Mouse (Mus musculus) forebrain, postnatal 0 days (tissue): ENCODE measurements around the gene Sh2b2. TPM values are rescaled to one million over a fixed set of nuclear protein-coding genes. Genes with fewer than 3 reads are reported as not detected.
A peak's percentile ranks its signal among the peaks of the same experiment; 100 is the strongest.

Experiments
- ATAC-seq: fragments of 200-750 bp; cut with Nextera tagmentation; 2 replicates; pipeline ENCODE4 v1.8.0; 2017; ENCODE audit warnings: mild to moderate bottlenecking, moderate library complexity
- DNase-seq: peaks from one replicate; pipeline ENCODE4 v3.0.0-alpha.2; 2015
- H3K27ac ChIP-seq: fragments of 300-500 bp; sonication (generic); 2 replicates; pipeline ENCODE4 v1.5.1; 2014; ENCODE audit warnings: low read depth, mild to moderate bottlenecking, antibody characterized with exemption, low read length, moderate library complexity, mixed read lengths
- H3K27me3 ChIP-seq: fragments of 300-500 bp; sonication (generic); 2 replicates; pipeline ENCODE4 v1.6.1; 2014; ENCODE audit warnings: mild to moderate bottlenecking, low read length, mixed read lengths; ENCODE audit not compliant: insufficient read depth
- H3K36me3 ChIP-seq: fragments of 300-500 bp; sonication (generic); 2 replicates; pipeline ENCODE4 v1.6.1; 2014; ENCODE audit warnings: mild to moderate bottlenecking, moderate library complexity; ENCODE audit not compliant: insufficient read depth
- H3K4me1 ChIP-seq: fragments of 300-500 bp; sonication (generic); 2 replicates; pipeline ENCODE4 v1.6.1; 2014; ENCODE audit warnings: antibody characterized with exemption; ENCODE audit not compliant: insufficient read depth
- H3K4me2 ChIP-seq: fragments of 300-500 bp; sonication (generic); 2 replicates; pipeline ENCODE4 v1.6.1; 2014; ENCODE audit warnings: low read depth, mild to moderate bottlenecking, moderate library complexity
- H3K4me3 ChIP-seq: fragments of 300-500 bp; sonication (generic); 2 replicates; pipeline ENCODE4 v1.5.1; 2014; ENCODE audit warnings: low read depth, low read length, mixed read lengths
- H3K9ac ChIP-seq: fragments of 300-500 bp; sonication (generic); 2 replicates; pipeline ENCODE4 v1.6.1; 2014; ENCODE audit warnings: mild to moderate bottlenecking
- H3K9me3 ChIP-seq: fragments of 300-500 bp; sonication (generic); 2 replicates; pipeline ENCODE4 v1.6.1; 2016; ENCODE audit warnings: low read length
- CTCF ChIP-seq: sonication (generic); IDR thresholded peaks from 2 replicates; pipeline ENCODE4 v1.5.1; 2016; ENCODE audit warnings: antibody characterized with exemption, control low read depth, low read depth
- WGBS: fragments of 180-500 bp; shearing (Covaris S2); extraction: QIAGEN DNeasy Blood & Tissue Kit; methylation state at CpG from one replicate; pipeline ENCODE4 v1.1.7; 2014; 5-methylcytosine and 5-hydroxymethylcytosine counted together
- polyA plus RNA-seq: library from polyadenylated mRNA; unstranded; fragments of >200 nt; fragmentation: Nextera tagmentation; extraction: Ambion mirVana; gene quantifications from 2 replicates; pipeline ENCODE4 v1.2.1, GENCODE M21; 2015
- total RNA-seq: library from RNA; depleted of rRNA; stranded (reverse); fragments of >200 nt; gene quantifications from 2 replicates; pipeline ENCODE4 v1.2.3, GENCODE M21; 2014; rRNA removed

Gene Sh2b2
- total RNA-seq (38.4 and 43.8 TPM in 2 replicates), polyA plus RNA-seq (21.0 and 22.7 TPM in 2 replicates)

- Histone ChIP-seq H3K27ac (peak within 1 kb of the TSS; percentile 84; the same call in 1 of the 2 replicates), H3K4me3 (peak within 1 kb of the TSS; percentile 90), H3K36me3 (peaks cover 7% of the 10 kb centered on the region; the same call in 1 of the 2 replicates), H3K4me1 (peaks cover 12% of the 10 kb centered on the region; the same call in 1 of the 2 replicates), H3K27me3 (no peaks in the 10 kb centered on the region), H3K9me3 (no peaks in the 10 kb centered on the region), H3K4me2 (peak within 1 kb of the TSS; percentile 87), H3K9ac (peak within 1 kb of the TSS; percentile 95)
- TF ChIP-seq CTCF: no peak
- WGBS: 84% methylated on average over 2 of the region's 2 CpGs
- DNase-seq (no peak), ATAC-seq (no peak)
Measured at GRCm38 (mm10) chr5:136246452-136246838, at the start of gene Sh2b2. Gene Sh2b2, minus strand, starts transcription at chr5:136246556.

GRCm38 (mm10) chr5:136292971-136293418 is 46.6 kb upstream of the Sh2b2 start:
- DNase-seq (peak; percentile 62), ATAC-seq (peak; percentile 75)
- no peaks in the 10 kb centered on the region for H3K9me3 ChIP-seq
- TF ChIP-seq CTCF: no peak
- no peaks in the 10 kb centered on the region for H3K27me3 ChIP-seq
- H3K4me2 ChIP-seq: no peak overlapping the region
- H3K4me3 ChIP-seq: no peak overlapping the region
- peaks cover 15% of the 10 kb centered on the region for H3K4me1 ChIP-seq
- no peak overlapping the region for H3K9ac ChIP-seq
- H3K27ac ChIP-seq: 0 out of 2 replicates have a peak overlapping the region, but pooled peaks have one; percentile 83
- WGBS: 39% methylated on average over 4 of the region's 4 CpGs
- H3K36me3 ChIP-seq: no peaks in the 10 kb centered on the region; the same call in none of the 2 replicates

GRCm38 (mm10) chr5:136292361-136292760 is 46.0 kb upstream of the Sh2b2 start:
- peak; percentile 12; the same call in 1 of the 2 replicates for ATAC-seq
- Histone ChIP-seq H3K4me1 (peaks cover 12% of the 10 kb centered on the region; the same call in 1 of the 2 replicates), H3K27ac (peak overlapping the region; percentile 83), H3K9me3 (no peaks in the 10 kb centered on the region), H3K9ac (peak overlapping the region; percentile 14; the same call in 1 of the 2 replicates), H3K36me3 (no peaks in the 10 kb centered on the region; the same call in none of the 2 replicates), H3K4me3 (no peak overlapping the region), H3K27me3 (no peaks in the 10 kb centered on the region), H3K4me2 (no peak overlapping the region)
- whole genome bisulfite sequencing: 24% methylated on average over 2 of the region's 2 CpGs
- no peak for DNase-seq
- TF ChIP-seq CTCF: no peak

- Histone ChIP-seq H3K9ac (no peak overlapping the region), H3K4me2 (no peak overlapping the region), H3K4me3 (no peak overlapping the region), H3K9me3 (no peaks in the 10 kb centered on the region), H3K27me3 (no peaks in the 10 kb centered on the region), H3K4me1 (peaks cover 12% of the 10 kb centered on the region; the same call in 1 of the 2 replicates), H3K27ac (no peak overlapping the region), H3K36me3 (peaks cover 3% of the 10 kb centered on the region)
- ATAC-seq (no peak), DNase-seq (no peak)
- no peak for TF ChIP-seq CTCF
- WGBS: 95% methylated on average over 2 of the region's 2 CpGs
Measured at GRCm38 (mm10) chr5:136291562-136291961, 45.2 kb upstream of the Sh2b2 start.

GRCm38 (mm10) chr5:136289776-136290175 is 43.4 kb upstream of the Sh2b2 start:
- WGBS: 94% methylated on average over 3 of the region's 3 CpGs
- Histone ChIP-seq H3K27ac (no peak overlapping the region), H3K4me2 (no peak overlapping the region), H3K9ac (no peak overlapping the region), H3K36me3 (peaks cover 15% of the 10 kb centered on the region), H3K9me3 (no peaks in the 10 kb centered on the region), H3K4me3 (no peak overlapping the region), H3K4me1 (peaks cover 9% of the 10 kb centered on the region; the same call in 1 of the 2 replicates), H3K27me3 (no peaks in the 10 kb centered on the region)
- ATAC-seq (no peak), DNase-seq (no peak)
- TF ChIP-seq CTCF: no peak

GRCm38 (mm10) chr5:136288351-136289081 is 42.2 kb upstream of the Sh2b2 start:
- Histone ChIP-seq H3K4me2 (no peak overlapping the region), H3K27ac (no peak overlapping the region), H3K4me1 (peaks cover 9% of the 10 kb centered on the region; the same call in 1 of the 2 replicates), H3K4me3 (no peak overlapping the region), H3K27me3 (no peaks in the 10 kb centered on the region), H3K9ac (no peak overlapping the region), H3K36me3 (peaks cover 18% of the 10 kb centered on the region), H3K9me3 (no peaks in the 10 kb centered on the region)
- ATAC-seq (no peak), DNase-seq (no peak)
- 83% methylated on average over 6 of the region's 6 CpGs for WGBS
- no peak for TF ChIP-seq CTCF

GRCm38 (mm10) chr5:136286566-136286965 is 40.2 kb upstream of the Sh2b2 start:
- DNase-seq (no peak), ATAC-seq (no peak)
- WGBS: 91% methylated on average over 6 of the region's 6 CpGs
- Histone ChIP-seq H3K36me3 (peaks cover 26% of the 10 kb centered on the region), H3K9me3 (no peaks in the 10 kb centered on the region), H3K4me3 (no peak overlapping the region), H3K4me2 (no peak overlapping the region), H3K27me3 (no peaks in the 10 kb centered on the region), H3K27ac (no peak overlapping the region), H3K9ac (no peak overlapping the region), H3K4me1 (no peaks in the 10 kb centered on the region)
- TF ChIP-seq CTCF: no peak
